Mouse (Mus musculus): ENCODE data around the gene Zmynd15. TPM values are rescaled to one million over a fixed set of nuclear protein-coding genes. Genes with fewer than 3 reads are reported as not detected.

The Zmynd15 gene
- polyA plus RNA-seq, 1 experiment from 2014 or later: 0.95 TPM

- no peaks in the 10 kb centered on the region for H3K9me3 ChIP-seq (ENCODE audit: control insufficient read depth, low read length)
- H3K4me3 ChIP-seq (replicated peaks; ENCODE audit: low read length): peak within 1 kb of the TSS; percentile 77
- H3K36me3 ChIP-seq (replicated peaks; ENCODE audit: control insufficient read depth, insufficient read depth): peaks cover 19% of the 10 kb centered on the region
- no peaks in the 10 kb centered on the region for H3K27me3 ChIP-seq (ENCODE audit: control insufficient read depth, insufficient read depth, low read length)
- WGBS: 1% methylated on average over 75 of the region's 75 CpGs
- H3K9ac ChIP-seq: peak within 1 kb of the TSS; percentile 88
- DNase-seq (ENCODE audit: low spot score): peak; percentile 98
- H3K27ac ChIP-seq: peak within 1 kb of the TSS; percentile 91
- ATAC-seq (ENCODE audit: low FRiP score): peak; percentile 96
- H3K4me2 ChIP-seq (replicated peaks): peak within 1 kb of the TSS; percentile 71
- H3K4me1 ChIP-seq (replicated peaks; ENCODE audit: control insufficient read depth, insufficient read depth, low read length): peaks cover 13% of the 10 kb centered on the region
These were observed 27.0 kb upstream of the Zmynd15 start, which contains the start of gene Arrb2 for GRCm38 (mm10) chr11:70432048-70432894. Arrb2 (plus strand) TSS chr11:70432635.

GRCm38 (mm10) chr11:70432895-70433568 is 26.2 kb upstream of the Zmynd15 start:
- peaks cover 27% of the 10 kb centered on the region for H3K36me3 ChIP-seq (replicated peaks; ENCODE audit: control insufficient read depth, insufficient read depth)
- H3K27ac ChIP-seq: peak overlapping the region; percentile 91
- no peaks in the 10 kb centered on the region for H3K27me3 ChIP-seq (ENCODE audit: control insufficient read depth, insufficient read depth, low read length)
- peak; percentile 43 for DNase-seq (ENCODE audit: low spot score)
- WGBS: 7% methylated on average over 15 of the region's 15 CpGs
- peak; percentile 4; the same call in 1 of the 2 replicates for ATAC-seq (ENCODE audit: low FRiP score)
- peak overlapping the region; percentile 77 for H3K4me3 ChIP-seq (replicated peaks; ENCODE audit: low read length)
- H3K4me1 ChIP-seq (replicated peaks; ENCODE audit: control insufficient read depth, insufficient read depth, low read length): peaks cover 13% of the 10 kb centered on the region
- H3K9ac ChIP-seq: peak overlapping the region; percentile 88
- peak overlapping the region; percentile 71 for H3K4me2 ChIP-seq (replicated peaks)
- H3K9me3 ChIP-seq (ENCODE audit: control insufficient read depth, low read length): no peaks in the 10 kb centered on the region

DNA sequence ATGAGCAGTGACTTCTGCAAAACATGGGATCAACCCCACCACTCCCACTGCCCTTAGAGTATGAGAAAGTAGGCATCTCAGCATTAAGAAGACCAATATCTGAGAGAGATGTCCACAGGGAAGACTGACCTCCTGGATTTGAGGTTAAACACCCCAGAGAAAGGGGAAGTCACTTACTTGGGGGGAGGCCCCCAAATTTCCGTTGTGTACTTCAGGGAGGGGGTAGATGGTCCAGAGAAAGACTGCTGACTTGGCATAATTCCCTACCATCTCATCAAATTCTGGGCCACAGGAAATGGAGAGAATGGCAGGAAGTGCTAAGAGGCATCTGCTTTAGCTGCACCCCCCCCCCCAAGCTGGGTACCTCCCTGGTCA is 25.7 kb upstream of the Zmynd15 start:
- Histone ChIP-seq H3K9me3 (ENCODE audit: control insufficient read depth, low read length) (no peaks in the 10 kb centered on the region), H3K36me3 (replicated peaks; ENCODE audit: control insufficient read depth, insufficient read depth) (peaks cover 32% of the 10 kb centered on the region), H3K9ac (peak overlapping the region; percentile 88; the same call in 1 of the 2 replicates), H3K4me2 (replicated peaks) (peak overlapping the region; percentile 71), H3K27me3 (ENCODE audit: control insufficient read depth, insufficient read depth, low read length) (no peaks in the 10 kb centered on the region), H3K4me3 (replicated peaks; ENCODE audit: low read length) (peak overlapping the region; percentile 77), H3K4me1 (replicated peaks; ENCODE audit: control insufficient read depth, insufficient read depth, low read length) (peaks cover 13% of the 10 kb centered on the region), H3K27ac (no peak overlapping the region)
- WGBS: 61% methylated on average over 1 of the region's 1 CpGs
- ATAC-seq (ENCODE audit: low FRiP score): no peak
- DNase-seq (ENCODE audit: low spot score): no peak

GRCm38 (mm10) chr11:70433951-70434350 is 25.3 kb upstream of the Zmynd15 start:
- H3K9ac ChIP-seq: peak overlapping the region; percentile 16; the same call in 1 of the 2 replicates
- 0 out of 2 replicates have a peak overlapping the region, but pooled peaks have one; percentile 77 for H3K4me3 ChIP-seq (replicated peaks; ENCODE audit: low read length)
- H3K27ac ChIP-seq: no peak overlapping the region
- H3K9me3 ChIP-seq (ENCODE audit: control insufficient read depth, low read length): no peaks in the 10 kb centered on the region
- H3K36me3 ChIP-seq (replicated peaks; ENCODE audit: control insufficient read depth, insufficient read depth): peaks cover 36% of the 10 kb centered on the region
- no peak for DNase-seq (ENCODE audit: low spot score)
- H3K4me1 ChIP-seq (replicated peaks; ENCODE audit: control insufficient read depth, insufficient read depth, low read length): peaks cover 13% of the 10 kb centered on the region
- WGBS: 85% methylated on average over 3 of the region's 3 CpGs
- no peak for ATAC-seq (ENCODE audit: low FRiP score)
- H3K4me2 ChIP-seq (replicated peaks): peak overlapping the region; percentile 71
- no peaks in the 10 kb centered on the region for H3K27me3 ChIP-seq (ENCODE audit: control insufficient read depth, insufficient read depth, low read length)

DNA sequence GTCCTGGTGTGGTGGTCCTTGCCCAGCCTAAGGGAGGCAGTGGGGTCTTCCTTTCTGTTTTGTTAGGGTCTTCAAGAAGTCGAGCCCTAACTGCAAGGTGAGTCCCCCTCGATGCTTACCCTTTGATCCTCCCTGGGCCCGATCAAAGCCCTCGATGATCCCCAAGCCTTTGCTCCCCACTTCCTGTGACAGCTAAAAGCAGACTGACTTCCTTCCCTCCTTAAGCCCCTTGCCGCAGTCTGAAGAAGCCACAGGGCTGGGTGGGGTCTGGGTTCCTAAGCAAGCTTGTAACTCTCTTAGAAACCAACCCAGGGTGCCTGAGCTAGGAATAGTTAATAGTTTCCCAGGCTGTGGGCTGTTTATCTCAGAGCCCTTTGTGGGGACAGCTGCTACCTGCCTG is 23.8 kb upstream of the Zmynd15 start:
- Histone ChIP-seq H3K27me3 (ENCODE audit: control insufficient read depth, insufficient read depth, low read length) (no peaks in the 10 kb centered on the region), H3K4me3 (replicated peaks; ENCODE audit: low read length) (no peak overlapping the region), H3K4me1 (replicated peaks; ENCODE audit: control insufficient read depth, insufficient read depth, low read length) (peaks cover 13% of the 10 kb centered on the region), H3K9ac (no peak overlapping the region), H3K9me3 (ENCODE audit: control insufficient read depth, low read length) (no peaks in the 10 kb centered on the region), H3K27ac (no peak overlapping the region), H3K4me2 (replicated peaks) (no peak overlapping the region), H3K36me3 (replicated peaks; ENCODE audit: control insufficient read depth, insufficient read depth) (peaks cover 51% of the 10 kb centered on the region)
- DNase-seq (ENCODE audit: low spot score) (no peak), ATAC-seq (ENCODE audit: low FRiP score) (no peak)
- WGBS: 82% methylated on average over 5 of the region's 5 CpGs

DNA sequence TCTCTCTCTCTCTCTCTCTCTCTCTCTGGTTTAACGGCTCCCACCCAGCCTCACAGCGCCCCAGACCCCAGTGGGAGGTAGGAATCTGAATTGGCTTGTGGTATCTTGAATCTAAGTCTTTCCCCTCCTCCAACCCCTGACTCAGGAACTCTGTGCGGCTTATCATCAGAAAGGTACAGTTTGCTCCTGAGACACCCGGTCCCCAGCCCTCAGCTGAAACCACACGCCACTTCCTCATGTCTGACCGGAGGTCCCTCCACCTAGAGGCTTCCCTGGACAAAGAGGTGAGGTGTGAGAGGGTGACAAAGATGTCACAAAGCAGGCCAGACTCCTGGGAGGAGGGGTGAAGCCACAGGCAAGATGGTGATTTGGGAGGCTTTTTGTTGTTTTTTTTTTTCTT is 21.8 kb upstream of the Zmynd15 start:
- Histone ChIP-seq H3K4me1 (replicated peaks; ENCODE audit: control insufficient read depth, insufficient read depth, low read length) (peaks cover 13% of the 10 kb centered on the region), H3K36me3 (replicated peaks; ENCODE audit: control insufficient read depth, insufficient read depth) (peaks cover 67% of the 10 kb centered on the region), H3K4me2 (replicated peaks) (no peak overlapping the region), H3K4me3 (replicated peaks; ENCODE audit: low read length) (no peak overlapping the region), H3K9me3 (ENCODE audit: control insufficient read depth, low read length) (no peaks in the 10 kb centered on the region), H3K27me3 (ENCODE audit: control insufficient read depth, insufficient read depth, low read length) (no peaks in the 10 kb centered on the region), H3K27ac (no peak overlapping the region), H3K9ac (no peak overlapping the region)
- no peak for DNase-seq (ENCODE audit: low spot score)
- no peak for ATAC-seq (ENCODE audit: low FRiP score)
- WGBS: 93% methylated on average over 6 of the region's 6 CpGs

GRCm38 (mm10) chr11:70438728-70439374 is 20.4 kb upstream of the Zmynd15 start:
- no peak overlapping the region for H3K4me3 ChIP-seq (replicated peaks; ENCODE audit: low read length)
- no peak overlapping the region for H3K4me2 ChIP-seq (replicated peaks)
- ATAC-seq (ENCODE audit: low FRiP score) (no peak), DNase-seq (ENCODE audit: low spot score) (no peak)
- no peak overlapping the region for H3K27ac ChIP-seq
- H3K9me3 ChIP-seq (ENCODE audit: control insufficient read depth, low read length): no peaks in the 10 kb centered on the region
- WGBS: 89% methylated on average over 7 of the region's 7 CpGs
- H3K4me1 ChIP-seq (replicated peaks; ENCODE audit: control insufficient read depth, insufficient read depth, low read length): peaks cover 6% of the 10 kb centered on the region
- H3K36me3 ChIP-seq (replicated peaks; ENCODE audit: control insufficient read depth, insufficient read depth): peaks cover 67% of the 10 kb centered on the region
- no peaks in the 10 kb centered on the region for H3K27me3 ChIP-seq (ENCODE audit: control insufficient read depth, insufficient read depth, low read length)
- H3K9ac ChIP-seq: no peak overlapping the region

DNA sequence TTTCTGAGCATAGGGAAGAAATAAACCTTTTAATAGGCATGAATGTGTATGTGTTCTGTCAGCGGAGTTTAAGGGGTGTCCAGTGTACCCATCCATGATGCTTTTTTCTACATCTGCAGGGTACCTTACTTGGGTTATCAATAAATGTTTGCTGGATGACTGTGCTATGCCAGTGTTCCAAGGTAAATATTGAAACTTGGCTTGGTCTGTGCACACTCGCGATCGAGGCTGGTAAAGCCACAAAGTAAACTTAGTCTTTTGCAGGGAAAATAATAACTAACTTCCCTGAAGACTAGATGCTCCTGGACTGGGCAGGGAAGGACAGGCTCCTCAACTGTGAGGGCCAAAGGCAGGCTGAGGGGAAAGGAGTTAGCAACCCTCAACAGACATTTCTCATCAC is 18.6 kb upstream of the Zmynd15 start:
- no peaks in the 10 kb centered on the region for H3K9me3 ChIP-seq (ENCODE audit: control insufficient read depth, low read length)
- H3K36me3 ChIP-seq (replicated peaks; ENCODE audit: control insufficient read depth, insufficient read depth): peaks cover 64% of the 10 kb centered on the region

GRCm38 (mm10) chr11:70441882-70442281 is 17.4 kb upstream of the Zmynd15 start:
- ATAC-seq (ENCODE audit: low FRiP score) (no peak), DNase-seq (ENCODE audit: low spot score) (no peak)
- H3K36me3 ChIP-seq (replicated peaks; ENCODE audit: control insufficient read depth, insufficient read depth): peaks cover 51% of the 10 kb centered on the region
- no peaks in the 10 kb centered on the region for H3K9me3 ChIP-seq (ENCODE audit: control insufficient read depth, low read length)
- no peak overlapping the region for H3K4me3 ChIP-seq (replicated peaks; ENCODE audit: low read length)
- H3K27me3 ChIP-seq (ENCODE audit: control insufficient read depth, insufficient read depth, low read length): no peaks in the 10 kb centered on the region
- H3K9ac ChIP-seq: no peak overlapping the region
- H3K4me2 ChIP-seq (replicated peaks): no peak overlapping the region
- no peaks in the 10 kb centered on the region for H3K4me1 ChIP-seq (replicated peaks; ENCODE audit: control insufficient read depth, insufficient read depth, low read length)
- no peak overlapping the region for H3K27ac ChIP-seq
- 93% methylated on average over 7 of the region's 7 CpGs for WGBS

More for the DNA sequence above, 18.6 kb upstream of the Zmynd15 start:
- H3K4me2 ChIP-seq (replicated peaks): no peak overlapping the region
- ATAC-seq (ENCODE audit: low FRiP score) (no peak), DNase-seq (ENCODE audit: low spot score) (no peak)
- H3K4me3 ChIP-seq (replicated peaks; ENCODE audit: low read length): no peak overlapping the region
- H3K27ac ChIP-seq: no peak overlapping the region
- no peaks in the 10 kb centered on the region for H3K27me3 ChIP-seq (ENCODE audit: control insufficient read depth, insufficient read depth, low read length)
- H3K4me1 ChIP-seq (replicated peaks; ENCODE audit: control insufficient read depth, insufficient read depth, low read length): no peaks in the 10 kb centered on the region
- no peak overlapping the region for H3K9ac ChIP-seq
- WGBS: 95% methylated on average over 4 of the region's 4 CpGs

Data from hindbrain, embryonic 14.5 days (tissue).